Mouse (Mus musculus) heart, postnatal 0 days (tissue): ENCODE results near the gene Mark2. TPM values are rescaled to one million over a fixed set of nuclear protein-coding genes. Genes with fewer than 3 reads are reported as not detected.

Source experiments
- ATAC-seq: fragments of 200-750 bp; cut with Nextera tagmentation; 2 replicates; pipeline ENCODE4 v1.8.0; 2017; ENCODE audit warnings: low read depth, moderate number of reproducible peaks, moderate library complexity; ENCODE audit not compliant: insufficient read depth
- DNase-seq: peaks from one replicate; pipeline ENCODE4 v3.0.0-alpha.2; 2016; ENCODE audit warnings: low spot score
- H3K27ac ChIP-seq: fragments of 300-500 bp; sonication (generic); 2 replicates; pipeline ENCODE4 v1.5.1; 2014; ENCODE audit warnings: low read depth, mild to moderate bottlenecking
- H3K27me3 ChIP-seq: fragments of 300-500 bp; sonication (generic); 2 replicates; pipeline ENCODE4 v1.6.1; 2014; ENCODE audit warnings: low read length, mixed read lengths; ENCODE audit not compliant: control insufficient read depth, insufficient read depth
- H3K36me3 ChIP-seq: fragments of 300-500 bp; sonication (generic); replicated peaks from 2 replicates; pipeline ENCODE4 v1.6.1; 2014; ENCODE audit warnings: low read length, mixed read lengths; ENCODE audit not compliant: control insufficient read depth, insufficient read depth
- H3K4me1 ChIP-seq: fragments of 300-500 bp; sonication (generic); 2 replicates; pipeline ENCODE4 v1.6.1; 2014; ENCODE audit warnings: antibody characterized with exemption; ENCODE audit not compliant: control insufficient read depth, insufficient read depth
- H3K4me2 ChIP-seq: fragments of 300-500 bp; sonication (generic); 2 replicates; pipeline ENCODE4 v1.6.1; 2014; ENCODE audit warnings: low read depth, mild to moderate bottlenecking, low read length, moderate library complexity
- H3K4me3 ChIP-seq: fragments of 300-500 bp; sonication (generic); 2 replicates; pipeline ENCODE4 v1.5.1; 2014; ENCODE audit warnings: low read depth, low read length
- H3K9ac ChIP-seq: fragments of 300-500 bp; sonication (generic); replicated peaks from 2 replicates; pipeline ENCODE4 v1.6.1; 2014; ENCODE audit warnings: low read depth, low read length, mixed read lengths
- H3K9me3 ChIP-seq: fragments of 300-500 bp; sonication (generic); replicated peaks from 2 replicates; pipeline ENCODE4 v1.6.1; 2016; ENCODE audit warnings: low read length; ENCODE audit not compliant: control insufficient read depth
- CTCF ChIP-seq: IDR thresholded peaks from 2 replicates; pipeline ENCODE4 v1.5.1; 2016; ENCODE audit warnings: antibody characterized with exemption, control low read depth, low read depth
- EP300 ChIP-seq: IDR thresholded peaks from 2 replicates; pipeline ENCODE4 v1.6.1; 2016; ENCODE audit warnings: antibody characterized with exemption, low read depth
- WGBS: fragments of 180-500 bp; shearing (Covaris S2); extraction: QIAGEN DNeasy Blood & Tissue Kit; methylation state at CpG from one replicate; pipeline ENCODE4 v1.1.7; 2014; 5-methylcytosine and 5-hydroxymethylcytosine counted together
- polyA plus RNA-seq: library from polyadenylated mRNA; unstranded; fragments of >200 nt; fragmentation: Nextera tagmentation; extraction: Ambion mirVana; gene quantifications from 2 replicates; pipeline ENCODE4 v1.2.1, GENCODE M21; 2015
- total RNA-seq: library from RNA; depleted of rRNA; stranded (reverse); fragments of >200 nt; gene quantifications from 2 replicates; pipeline ENCODE4 v1.2.3, GENCODE M21; 2014; ENCODE audit warnings: low replicate concordance

The Mark2 gene
- total and polyA plus RNA-seq, 2 experiments from 2014 or later = 17.8 to 35.2 TPM

GRCm38 (mm10) chr19:7240291-7240690 is 101.4 kb downstream of the Mark2 start:
- H3K36me3 ChIP-seq = peaks cover 22% of the 10 kb centered on the region; the same call in 1 of the 2 replicates
- DNase-seq = no peak
- H3K4me2 ChIP-seq = peak overlapping the region; percentile 99
- H3K27ac ChIP-seq = peak overlapping the region; percentile 89
- no peaks in the 10 kb centered on the region for H3K27me3 ChIP-seq
- H3K9ac ChIP-seq = peak overlapping the region; percentile 86
- WGBS = under 1% methylated on average over 13 of the region's 13 CpGs
- H3K9me3 ChIP-seq = no peaks in the 10 kb centered on the region
- H3K4me3 ChIP-seq = peak overlapping the region; percentile 89
- TF ChIP-seq CTCF (no peak), EP300 (no peak)
- peaks cover 15% of the 10 kb centered on the region for H3K4me1 ChIP-seq
- ATAC-seq = no peak

- no peak for TF ChIP-seq EP300
- no peak for TF ChIP-seq CTCF
- Histone ChIP-seq H3K36me3 (peaks cover 23% of the 10 kb centered on the region; the same call in 1 of the 2 replicates), H3K4me1 (peaks cover 15% of the 10 kb centered on the region), H3K4me2 (peak overlapping the region; percentile 99), H3K9ac (peak overlapping the region; percentile 86; the same call in 1 of the 2 replicates), H3K27ac (no peak overlapping the region), H3K27me3 (no peaks in the 10 kb centered on the region), H3K9me3 (no peaks in the 10 kb centered on the region), H3K4me3 (peak overlapping the region; percentile 89)
- DNase-seq (no peak), ATAC-seq (no peak)
- WGBS = 74% methylated on average over 3 of the region's 3 CpGs
Measured at GRCm38 (mm10) chr19:7239574-7239973, 102.1 kb downstream of the Mark2 start.

GRCm38 (mm10) chr19:7236742-7237141 is 104.9 kb downstream of the Mark2 start:
- Histone ChIP-seq H3K9ac (no peak overlapping the region), H3K27me3 (no peaks in the 10 kb centered on the region), H3K4me2 (no peak overlapping the region), H3K9me3 (no peaks in the 10 kb centered on the region), H3K36me3 (peaks cover 46% of the 10 kb centered on the region), H3K4me3 (no peak overlapping the region), H3K27ac (no peak overlapping the region), H3K4me1 (peaks cover 15% of the 10 kb centered on the region)
- DNase-seq (no peak), ATAC-seq (no peak)
- TF ChIP-seq EP300 (no peak), CTCF (no peak)
- WGBS = 76% methylated on average over 4 of the region's 4 CpGs

- 93% methylated on average over 2 of the region's 2 CpGs for WGBS
- ATAC-seq = no peak
- H3K36me3 ChIP-seq = peaks cover 53% of the 10 kb centered on the region
- H3K4me3 ChIP-seq = no peak overlapping the region
- no peaks in the 10 kb centered on the region for H3K27me3 ChIP-seq
- peaks cover 15% of the 10 kb centered on the region for H3K4me1 ChIP-seq
- TF ChIP-seq EP300 (no peak), CTCF (no peak)
- H3K9me3 ChIP-seq = no peaks in the 10 kb centered on the region
- no peak overlapping the region for H3K9ac ChIP-seq
- DNase-seq = no peak
- H3K27ac ChIP-seq = no peak overlapping the region
- H3K4me2 ChIP-seq = no peak overlapping the region
Measured at GRCm38 (mm10) chr19:7236011-7236410, 105.6 kb downstream of the Mark2 start.

GRCm38 (mm10) chr19:7235461-7235860 is 106.2 kb downstream of the Mark2 start:
- 94% methylated on average over 9 of the region's 9 CpGs for WGBS
- no peak for TF ChIP-seq EP300
- no peak for TF ChIP-seq CTCF
- Histone ChIP-seq H3K36me3 (peaks cover 59% of the 10 kb centered on the region), H3K9me3 (no peaks in the 10 kb centered on the region), H3K4me1 (peaks cover 15% of the 10 kb centered on the region), H3K27me3 (no peaks in the 10 kb centered on the region), H3K4me2 (no peak overlapping the region), H3K4me3 (no peak overlapping the region), H3K27ac (no peak overlapping the region), H3K9ac (no peak overlapping the region)
- ATAC-seq (no peak), DNase-seq (no peak)
